Mouse (Mus musculus) CH12.LX (cell line): ENCODE results near the gene Armh2. TPM values are rescaled to one million over a fixed set of nuclear protein-coding genes. Genes with fewer than 3 reads are reported as not detected.

Experiments used
- DNase-seq: peaks from one replicate; pipeline ENCODE4 v3.0.0-alpha.2; 2013; ENCODE audit errors: extremely low read depth
- H3K27ac ChIP-seq: 2 replicates; pipeline ENCODE4 v1.5.1; 2012; ENCODE audit warnings: low read depth, mild to moderate bottlenecking, control low read depth, moderate library complexity; ENCODE audit not compliant: insufficient read depth
- H3K27me3 ChIP-seq: replicated peaks from 2 replicates; pipeline ENCODE3; 2012; ENCODE audit warnings: inconsistent platforms
- H3K36me3 ChIP-seq, 2 experiments: replicated peaks in 1 of 2; 2 replicates each; pipeline versions ENCODE3 to v1.6.1; 2012; ENCODE audit warnings: inconsistent platforms in 1 of 2, low read length in 1 of 2, mild to moderate bottlenecking in 1 of 2, mixed read lengths in 1 of 2, moderate library complexity in 1 of 2; ENCODE audit not compliant: control insufficient read depth in 1 of 2, insufficient read depth in 1 of 2
- H3K4me1 ChIP-seq, 2 experiments: 2 replicates each; pipeline ENCODE4 v1.6.1; 2012; ENCODE audit warnings: inconsistent platforms in 1 of 2, moderate library complexity in 1 of 2; ENCODE audit not compliant: insufficient read depth in 2 of 2, control insufficient read depth in 1 of 2
- H3K4me2 ChIP-seq: 2 replicates; pipeline ENCODE4 v1.6.1; 2012; ENCODE audit warnings: low read depth, mild to moderate bottlenecking, control low read depth; ENCODE audit not compliant: poor library complexity, insufficient read depth, severe bottlenecking
- H3K4me3 ChIP-seq, 3 experiments: fragments of 150-350 bp in 1 of 3; sonication (generic) in 1 of 3; replicated peaks in 1 of 3; 2 replicates each; pipeline versions ENCODE3 to v1.5.1; 2011 to 2012; ENCODE audit warnings: low read depth in 2 of 3, low read length in 2 of 3, mild to moderate bottlenecking in 2 of 3, moderate library complexity in 2 of 3, control low read depth in 1 of 3, improper control_type of control experiment in 1 of 3, inconsistent platforms in 1 of 3, mixed read lengths in 1 of 3; ENCODE audit not compliant: poor library complexity in 1 of 3
- H3K79me2 ChIP-seq: replicated peaks from 2 replicates; pipeline ENCODE4 v1.6.1; 2012; ENCODE audit warnings: mild to moderate bottlenecking, moderate library complexity; ENCODE audit not compliant: control insufficient read depth, poor library complexity, insufficient read depth, severe bottlenecking; ENCODE audit errors: extremely low read depth
- H3K9ac ChIP-seq: 2 replicates; pipeline ENCODE4 v1.6.1; 2012; ENCODE audit warnings: low read depth, mild to moderate bottlenecking, control low read depth, moderate library complexity; ENCODE audit not compliant: insufficient read depth
- H3K9me3 ChIP-seq: replicated peaks from 2 replicates; pipeline ENCODE3; 2012; ENCODE audit warnings: low read length, inconsistent platforms, mixed read lengths
- BHLHE40 ChIP-seq: IDR thresholded peaks from 2 replicates; pipeline ENCODE4 v1.6.1; 2011; ENCODE audit warnings: mild to moderate bottlenecking, low read depth, low read length, improper control_type of control experiment
- CHD1 ChIP-seq: IDR thresholded peaks from 2 replicates; pipeline ENCODE4 v1.6.1; 2012; ENCODE audit warnings: low read depth, low read length, improper control_type of control experiment, inconsistent platforms
- CTCF ChIP-seq, 2 experiments: IDR thresholded peaks in 1 of 2; conservative IDR thresholded peaks in 1 of 2; 2 replicates each; pipeline ENCODE4 v1.5.1; 2011 to 2012; ENCODE audit warnings: low read depth in 2 of 2, low read length in 2 of 2, improper control_type of control experiment in 1 of 2, inconsistent platforms in 1 of 2, mild to moderate bottlenecking in 1 of 2, moderate library complexity in 1 of 2
- EP300 ChIP-seq: IDR thresholded peaks from 2 replicates; pipeline ENCODE4 v1.6.1; 2011; ENCODE audit warnings: low read length, improper control_type of control experiment
- MAFK ChIP-seq: IDR thresholded peaks from 2 replicates; pipeline ENCODE4 v1.6.1; 2011; ENCODE audit warnings: low read length, improper control_type of control experiment; ENCODE audit not compliant: insufficient replicate concordance
- MXI1 ChIP-seq: IDR thresholded peaks from 2 replicates; pipeline ENCODE4 v1.6.1; 2011; ENCODE audit warnings: mild to moderate bottlenecking, low read depth, low read length, improper control_type of control experiment
- NRF1 ChIP-seq: IDR thresholded peaks from 2 replicates; pipeline ENCODE4 v1.6.1; 2014; ENCODE audit warnings: low read depth, mild to moderate bottlenecking, inconsistent platforms, low read length, improper control_type of control experiment, moderate library complexity
- POLR2A ChIP-seq: IDR thresholded peaks from 2 replicates; pipeline ENCODE4 v1.6.1; 2011; ENCODE audit warnings: low read depth, mild to moderate bottlenecking, improper control_type of control experiment, low read length
- POLR2AphosphoS2 ChIP-seq: IDR thresholded peaks from 2 replicates; pipeline ENCODE4 v1.6.1; 2011; ENCODE audit warnings: low read depth, low read length, improper control_type of control experiment
- RAD21 ChIP-seq: IDR thresholded peaks from 2 replicates; pipeline ENCODE4 v1.6.1; 2011; ENCODE audit warnings: low read depth, mild to moderate bottlenecking, low read length, improper control_type of control experiment, moderate library complexity
- SMC3 ChIP-seq: IDR thresholded peaks from 2 replicates; pipeline ENCODE4 v1.6.1; 2011; ENCODE audit warnings: low read depth, low read length, improper control_type of control experiment
- ZC3H11A ChIP-seq: IDR thresholded peaks from 2 replicates; pipeline ENCODE4 v1.6.1; 2012; ENCODE audit warnings: low read depth, mild to moderate bottlenecking, inconsistent platforms, low read length, improper control_type of control experiment
- dilution Hi-C: fragments of 300-500 bp; cut with MboI; formaldehyde crosslinking; loops from 2 replicates; pipeline ENCODE4 v1.14.3; 2020; ENCODE audit warnings: low sequenced_read_pairs; ENCODE audit not compliant: extremely low pct_unique_long_range_greater_than_20kb, extremely low pct_ligation_motif_present
- in situ Hi-C: fragments of 300-500 bp; cut with MboI; formaldehyde crosslinking; loops from 3 replicates; pipeline ENCODE4 v1.14.3; 2019; ENCODE audit warnings: low sequenced_read_pairs, low pct_ligation_motif_present, low pct_unique_long_range_greater_than_20kb, mixed read lengths
- polyA plus RNA-seq: library from polyadenylated mRNA; unstranded; fragments of >175 nt; gene quantifications from 2 replicates; pipeline ENCODE4 v1.2.1, GENCODE M21; 2012; ENCODE audit warnings: low read depth; ENCODE audit not compliant: insufficient read length
- total RNA-seq, 2 experiments: library from RNA; depleted of rRNA; stranded (reverse); fragments of 300-350 nt in 1 of 2; fragments of >200 nt in 1 of 2; gene quantifications; 2 replicates each; pipeline ENCODE4 v1.2.3; 2012 to 2014

The Armh2 gene
- total and polyA plus RNA-seq, 3 experiments: not detected

- H3K27me3 ChIP-seq: no peaks in the 10 kb centered on the region
- H3K4me1 ChIP-seq: peaks cover 0 to 11% of the 10 kb centered on the region in 2 experiments; a peak in 2 of 4 replicates
- TF ChIP-seq MXI1 (no peak), CTCF (conservative IDR thresholded peaks at IDR 0.05 in 1 of 2, IDR thresholded peaks at IDR 0.05 in 1 of 2; ENCODE audit: low read depth in 2 of 2, low read length in 2 of 2) (no peak), ZC3H11A (no peak)
- TF ChIP-seq, all 38 proteins: peak for 0
- no peak overlapping the region for H3K9ac ChIP-seq
- in situ Hi-C loops: loop anchor here (25.0 kb wide), 1 partner anchor 200 kb away; no protein-coding TSS in a partner anchor
- H3K4me2 ChIP-seq: no peak overlapping the region
- no peaks in the 10 kb centered on the region for H3K9me3 ChIP-seq
- H3K79me2 ChIP-seq: no peaks in the 10 kb centered on the region
- H3K36me3 ChIP-seq: peaks cover 25 to 72% of the 10 kb centered on the region in 2 experiments
- DNase-seq: no peak
- dilution Hi-C loops: no loop called here
- no peak overlapping the region for H3K27ac ChIP-seq
- H3K4me3 ChIP-seq: no peak overlapping the region
Observed at GRCm38 (mm10) chr13:24712581-24713130, 28.4 kb upstream of the Armh2 start.

- Histone ChIP-seq H3K9ac (no peak overlapping the region), H3K4me3 (no peak overlapping the region), H3K79me2 (no peaks in the 10 kb centered on the region), H3K27ac (no peak overlapping the region), H3K36me3 (peaks cover 32 to 80% of the 10 kb centered on the region in 2 experiments), H3K27me3 (no peaks in the 10 kb centered on the region), H3K9me3 (peaks cover 2% of the 10 kb centered on the region), H3K4me2 (no peak overlapping the region), H3K4me1 (peaks cover 0 to 11% of the 10 kb centered on the region in 2 experiments; a peak in 2 of 4 replicates)
- TF ChIP-seq SMC3 (peak; percentile 81), MAFK (peak; percentile 67; the same call in 1 of the 2 replicates), CTCF (conservative IDR thresholded peaks at IDR 0.05 in 1 of 2, IDR thresholded peaks at IDR 0.05 in 1 of 2; ENCODE audit: low read depth in 2 of 2, low read length in 2 of 2) (peak; percentile 53 to 84; a peak in 3 of 4 replicates), RAD21 (peak; percentile 77), MXI1 (no peak), NRF1 (peak; percentile 90), EP300 (no peak), CHD1 (no peak), POLR2AphosphoS2 (no peak), POLR2A (no peak), BHLHE40 (0 out of 2 replicates have a peak, but pooled peaks have one; percentile 16)
- in situ Hi-C loops: loop anchor here (25.0 kb wide), 1 partner anchor 199 kb away; no protein-coding TSS in a partner anchor
- dilution Hi-C loops: no loop called here
- DNase-seq: peak; percentile 71
Observed at GRCm38 (mm10) chr13:24713434-24714000, 27.5 kb upstream of the Armh2 start.
